ENCODE assay signal across 1 mouse cellular context in genomic region chr11:95259088-95259849, GRCm38 (mm10).
TF ChIP-seq lines count a peak whose summit lies in the region.

No protein-coding gene starts in this region.

TF ChIP-seq in CH12.LX, 34 proteins besides CTCF, POLR2A, EP300 and RAD21 (continued from another document):
- TF ChIP-seq CHD2 (IDR thresholded peaks at IDR 0.05; ENCODE audit: low read length) (peak; percentile 49), ZMIZ1 (IDR thresholded peaks at IDR 0.05; ENCODE audit: low read depth, low read length) (no peak), MEF2A (IDR thresholded peaks at IDR 0.05; ENCODE audit: borderline replicate concordance, low read depth, low read length) (peak; percentile 71), USF1 (IDR thresholded peaks at IDR 0.05; ENCODE audit: low read depth, low read length) (peak; percentile 35), GABPA (IDR thresholded peaks at IDR 0.05; ENCODE audit: insufficient replicate concordance, low read depth, low read length) (no peak; the same call in 1 of the 2 replicates), MAZ (IDR thresholded peaks at IDR 0.05; ENCODE audit: low read depth, low read length) (peak; percentile 75), SIN3A (IDR thresholded peaks at IDR 0.05; ENCODE audit: low read length) (peak; percentile 67), JUND (conservative IDR thresholded peaks at IDR 0.05; ENCODE audit: low read depth, low read length) (no peak), ELF1 (IDR thresholded peaks at IDR 0.05; ENCODE audit: low read depth, low read length) (peak; percentile 44), POLR2AphosphoS2 (IDR thresholded peaks at IDR 0.05; ENCODE audit: low read depth, low read length) (no peak), PAX5 (IDR thresholded peaks at IDR 0.05; ENCODE audit: low read length) (no peak), IRF4 (IDR thresholded peaks at IDR 0.05; ENCODE audit: low read depth, low read length) (peak; percentile 78), MAX (IDR thresholded peaks at IDR 0.05; ENCODE audit: low read length) (peak; percentile 69), SMC3 (IDR thresholded peaks at IDR 0.05; ENCODE audit: low read depth, low read length) (peak; percentile 87), USF2 (conservative IDR thresholded peaks at IDR 0.05; ENCODE audit: low read depth, low read length) (no peak)
